Mouse (Mus musculus) left cerebral cortex, adult 2 months (tissue): ENCODE results near the gene Isyna1. TPM values are rescaled to one million over a fixed set of nuclear protein-coding genes. Genes with fewer than 3 reads are reported as not detected.

Experiments
- DNase-seq, 2 experiments: peaks; one replicate each; pipeline ENCODE4 v3.0.0; 2021 to 2022; ENCODE audit warnings: low spot score in 2 of 2, mixed read lengths in 1 of 2; ENCODE audit errors: extremely low spot score in 1 of 2
- H3K27ac ChIP-seq: fragments of 200-600 bp; 2 replicates; pipeline ENCODE4 v1.8.1; 2022
- H3K4me3 ChIP-seq: fragments of 200-600 bp; 2 replicates; pipeline ENCODE4 v1.8.1; 2022
- CTCF ChIP-seq: fragments of 200-600 bp; IDR thresholded peaks from 2 replicates; pipeline ENCODE4 v1.8.1; 2022; ENCODE audit warnings: antibody characterized with exemption, mild to moderate bottlenecking, moderate library complexity
- intact Hi-C: fragments of 180-260 bp; cut with DNase I; formaldehyde crosslinking; loops from one replicate; pipeline ENCODE4 v1.15.1; 2025
- total RNA-seq, 2 experiments: library from RNA; stranded (reverse); gene quantifications; 2 replicates each; pipeline ENCODE4 v1.2.3; 2021

Isyna1 gene
- total RNA-seq, 2 experiments from 2014 or later = 52.9 to 55.3 TPM

- Histone ChIP-seq H3K4me3 (no peak overlapping the region), H3K27ac (peak overlapping the region; percentile 76)
- intact Hi-C loops = loop anchor here (1.0 kb wide), 1 partner anchor 25 kb away; no protein-coding TSS in a partner anchor
- no peak for DNase-seq
- TF ChIP-seq CTCF = no peak
Measured at GRCm38 (mm10) chr8:70560564-70560963, 33.6 kb upstream of the Isyna1 start.

GRCm38 (mm10) chr8:70561357-70561756, 32.8 kb upstream of the Isyna1 start:
- intact Hi-C loops = no loop called here
- DNase-seq = no peak
- TF ChIP-seq CTCF = no peak
- Histone ChIP-seq H3K4me3 (no peak overlapping the region), H3K27ac (peak overlapping the region; percentile 76)

- peak overlapping the region; percentile 76 for H3K27ac ChIP-seq
- TF ChIP-seq CTCF = no peak
- no peak overlapping the region for H3K4me3 ChIP-seq
- intact Hi-C loops = no loop called here
- DNase-seq = no peak
Measured at GRCm38 (mm10) chr8:70561809-70562535, 32.2 kb upstream of the Isyna1 start.

DNA sequence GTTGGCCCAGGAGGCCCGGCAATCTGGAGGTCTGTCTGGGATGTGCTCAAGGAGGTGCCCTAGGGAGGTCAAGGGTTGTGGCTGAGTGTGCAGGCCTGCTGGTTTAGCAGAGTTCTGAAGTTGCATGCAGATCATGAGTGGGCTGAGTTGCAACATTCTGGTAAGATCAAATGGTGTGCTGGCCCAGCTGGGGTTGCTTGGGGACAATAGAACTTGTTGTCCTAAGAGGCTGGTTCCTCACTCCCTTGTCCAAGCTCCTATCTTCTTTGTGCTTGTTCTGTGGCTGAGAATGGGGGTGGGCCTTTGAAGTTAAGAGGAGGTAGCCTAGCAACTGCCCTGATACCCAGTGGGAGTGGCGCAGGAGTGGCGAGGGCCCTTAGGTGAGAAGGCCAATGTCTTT, 31.4 kb upstream of the Isyna1 start:
- TF ChIP-seq CTCF = no peak
- Histone ChIP-seq H3K4me3 (no peak overlapping the region), H3K27ac (peak overlapping the region; percentile 70)
- intact Hi-C loops = no loop called here
- DNase-seq = no peak

DNA sequence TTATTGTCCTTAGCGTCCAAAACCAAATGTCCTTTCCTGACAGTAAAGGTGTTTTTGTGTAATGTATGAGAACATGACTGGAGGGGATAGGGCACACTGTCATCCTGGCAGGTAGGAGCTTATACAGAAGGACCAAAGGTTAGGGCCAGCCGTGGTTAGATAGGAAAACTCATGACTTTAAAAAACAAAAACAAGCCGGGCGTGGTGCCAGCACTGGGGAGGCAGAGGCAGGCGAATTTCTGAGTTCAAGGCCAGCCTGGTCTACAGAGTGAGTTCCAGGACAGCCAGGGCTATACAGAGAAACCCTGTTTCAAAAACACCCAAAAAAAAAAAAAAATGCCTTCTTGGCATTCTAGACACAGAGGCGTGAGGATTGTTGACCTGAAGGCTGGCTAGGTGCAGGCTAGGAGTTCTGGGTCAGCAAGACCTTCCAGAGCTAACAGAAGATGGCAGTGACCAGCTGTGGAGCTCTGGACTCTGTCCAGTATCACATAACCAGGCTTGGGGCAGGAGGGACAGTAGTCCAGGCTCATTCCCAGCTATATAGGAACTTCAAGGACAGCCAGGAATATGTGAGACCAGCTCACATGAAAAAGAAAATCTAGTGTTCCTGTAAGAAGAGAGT, 30.3 kb upstream of the Isyna1 start:
- TF ChIP-seq CTCF = no peak
- intact Hi-C loops = no loop called here
- H3K4me3 ChIP-seq = no peak overlapping the region
- DNase-seq = no peak
- H3K27ac ChIP-seq = no peak overlapping the region

DNA sequence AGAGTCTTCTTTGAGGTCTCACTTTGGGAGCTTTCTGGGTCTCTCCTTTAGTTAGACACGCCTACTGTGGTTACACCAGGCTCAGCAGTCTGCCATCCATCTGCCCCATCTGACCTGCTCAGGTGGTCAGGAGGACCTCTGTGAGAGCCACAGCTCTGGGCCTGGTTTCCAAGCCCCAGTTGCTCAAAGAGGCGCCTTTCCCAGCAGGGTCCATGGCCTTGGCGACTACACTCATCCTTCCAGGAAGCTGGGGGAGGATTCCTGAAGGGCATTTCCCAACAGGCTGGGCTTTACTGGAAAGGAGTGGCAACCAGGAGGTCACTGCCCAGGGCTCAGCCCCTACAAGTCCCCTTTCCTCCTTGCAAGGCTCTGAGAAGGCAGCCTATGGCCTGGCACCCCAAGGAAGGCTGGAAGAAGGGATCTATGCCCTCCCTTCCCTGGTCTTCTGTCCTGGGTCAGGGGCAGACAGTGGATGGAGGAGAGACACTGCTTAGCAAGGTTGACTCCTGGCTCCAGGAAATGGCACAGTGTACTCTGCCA, 29.4 kb upstream of the Isyna1 start:
- no peak for TF ChIP-seq CTCF
- intact Hi-C loops = no loop called here
- Histone ChIP-seq H3K27ac (no peak overlapping the region), H3K4me3 (no peak overlapping the region)
- no peak for DNase-seq

GRCm38 (mm10) chr8:70565561-70565960, 28.6 kb upstream of the Isyna1 start:
- no peak for TF ChIP-seq CTCF
- Histone ChIP-seq H3K27ac (no peak overlapping the region), H3K4me3 (no peak overlapping the region)
- intact Hi-C loops = no loop called here
- DNase-seq = no peak

DNA sequence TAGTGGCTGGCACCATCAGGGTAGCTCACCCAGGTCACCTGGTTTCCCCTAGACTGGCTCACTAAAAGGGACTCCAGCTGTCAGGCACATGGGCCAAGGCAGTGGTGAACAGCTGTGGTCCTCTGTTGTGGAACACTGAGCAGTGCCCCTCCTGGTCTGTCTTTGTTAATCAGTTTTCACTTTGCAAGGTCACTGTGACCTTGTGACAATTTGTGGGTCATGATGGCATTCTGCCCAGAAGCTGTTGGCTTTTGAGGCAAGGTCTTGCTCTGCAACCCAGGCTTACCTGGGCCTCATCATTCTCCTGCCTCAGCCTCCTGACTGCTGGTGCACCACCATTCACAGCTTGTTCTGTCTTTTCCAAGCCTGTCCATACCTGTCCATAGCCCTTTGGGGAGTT, 23.8 kb upstream of the Isyna1 start:
- intact Hi-C loops = no loop called here
- H3K27ac ChIP-seq = no peak overlapping the region; the same call in 1 of the 2 replicates
- DNase-seq = no peak
- no peak for TF ChIP-seq CTCF
- no peak overlapping the region for H3K4me3 ChIP-seq

DNA sequence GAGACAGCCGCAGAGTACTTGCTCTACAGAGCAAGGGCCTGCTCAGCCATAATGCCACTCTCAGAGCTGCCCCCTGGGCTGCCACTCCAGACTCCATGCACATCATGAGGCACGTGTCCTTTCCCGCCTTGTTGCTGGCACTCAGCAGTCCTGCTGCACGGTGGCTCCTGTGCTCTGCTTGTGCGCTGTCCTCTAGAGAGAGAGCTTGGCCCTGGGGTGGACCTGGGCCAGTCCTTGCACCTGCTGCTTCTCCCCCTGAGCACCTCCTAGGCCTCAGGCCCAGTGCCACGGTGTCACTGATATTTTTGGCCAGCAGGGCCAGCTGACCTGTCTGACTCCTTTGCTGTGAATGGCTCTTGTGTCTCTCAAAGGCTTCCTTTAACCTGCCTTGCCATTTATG, 23.2 kb upstream of the Isyna1 start:
- TF ChIP-seq CTCF = no peak
- DNase-seq = no peak
- intact Hi-C loops = no loop called here
- H3K4me3 ChIP-seq = no peak overlapping the region
- H3K27ac ChIP-seq = peak overlapping the region; percentile 6; the same call in 1 of the 2 replicates

- Histone ChIP-seq H3K4me3 (no peak overlapping the region), H3K27ac (peak overlapping the region; percentile 57; the same call in 1 of the 2 replicates)
- DNase-seq = no peak
- no peak for TF ChIP-seq CTCF
- intact Hi-C loops = no loop called here
Measured at GRCm38 (mm10) chr8:70574302-70574701, 19.9 kb upstream of the Isyna1 start.

GRCm38 (mm10) chr8:70574915-70575314, 19.3 kb upstream of the Isyna1 start:
- TF ChIP-seq CTCF = no peak
- intact Hi-C loops = loop anchor here (1.0 kb wide), 1 partner anchor 34 kb away; no protein-coding TSS in a partner anchor
- no peak for DNase-seq
- H3K27ac ChIP-seq = peak overlapping the region; percentile 57; the same call in 1 of the 2 replicates
- no peak overlapping the region for H3K4me3 ChIP-seq

- DNase-seq = no peak
Measured at GRCm38 (mm10) chr8:70577207-70577606, 17.0 kb upstream of the Isyna1 start.

More at GRCm38 (mm10) chr8:70577207-70577606, 17.0 kb upstream of the Isyna1 start:
- Histone ChIP-seq H3K27ac (no peak overlapping the region), H3K4me3 (no peak overlapping the region)
- intact Hi-C loops = no loop called here
- no peak for TF ChIP-seq CTCF
